Mouse (Mus musculus) layer of hippocampus, adult 9-11 months (tissue): ENCODE measurements at regions not wholly inside any gene's neighbourhood (a gene's known extent, or its start where the extent isn't known, plus 50 kb on each side); places are given as distances from the start of the nearest gene placed in this dataset.
A peak's percentile ranks its signal among the peaks of the same experiment; 100 is the strongest.

Source experiments
- DNase-seq: peaks from one replicate; pipeline ENCODE4 v3.0.0; 2022

GRCm38 (mm10) chr8:49236021-49236821, 392.5 kb upstream of the Tenm3 start:
- DNase-seq, result no peak

DNA sequence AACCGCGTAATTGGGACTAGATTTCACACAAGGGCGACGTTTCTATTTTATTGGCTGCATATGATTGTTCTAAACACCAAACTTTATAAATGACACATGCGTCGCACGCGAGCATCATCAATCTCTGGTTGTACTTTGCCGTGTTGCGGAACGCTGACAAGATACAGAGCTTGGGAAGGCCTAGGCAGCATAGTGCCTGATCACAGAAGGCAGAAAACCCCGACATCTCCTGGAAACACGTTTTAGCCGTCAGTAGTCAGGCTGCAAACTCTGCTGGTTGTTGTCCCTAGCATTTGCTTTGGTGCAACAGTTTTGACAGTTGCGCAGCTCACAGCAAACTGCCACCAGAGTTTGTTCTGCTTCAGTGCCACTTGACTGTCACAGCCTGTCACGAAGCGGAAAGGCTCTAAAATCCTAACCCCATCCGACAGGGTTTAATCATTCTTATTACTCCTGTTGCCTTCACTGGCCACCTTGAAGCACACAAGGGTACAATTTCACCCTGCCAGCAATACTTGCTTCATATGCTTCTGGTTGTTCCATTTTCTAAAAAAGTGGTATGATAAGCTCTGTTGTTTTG, 380.2 kb upstream of the Tenm3 start:
- DNase-seq, result no peak

- no peak for DNase-seq
These were observed 351.5 kb upstream of the Tenm3 start for GRCm38 (mm10) chr8:49195333-49195640.

GRCm38 (mm10) chr8:49194592-49195332, 351.0 kb upstream of the Tenm3 start:
- DNase-seq, result no peak

DNA sequence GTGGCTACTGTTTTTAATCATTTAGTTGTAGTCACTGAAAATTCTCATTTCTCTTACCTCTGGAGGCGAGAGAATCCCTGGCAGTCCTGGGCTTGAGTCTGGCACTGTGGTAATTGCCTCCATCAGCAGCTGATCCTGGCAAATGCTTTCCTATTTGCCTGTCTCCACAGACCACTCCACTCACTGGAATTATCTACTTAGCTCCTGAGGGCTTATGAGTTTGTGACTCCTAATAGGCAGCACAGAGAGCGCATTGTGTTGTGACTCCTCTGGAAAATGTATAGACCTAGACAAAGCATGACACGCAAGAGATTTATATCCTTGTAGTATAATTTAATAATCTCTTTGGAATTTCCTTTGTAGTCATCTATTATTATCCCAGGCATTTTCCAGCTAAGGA, 343.1 kb upstream of the Tenm3 start:
- no peak for DNase-seq

DNA sequence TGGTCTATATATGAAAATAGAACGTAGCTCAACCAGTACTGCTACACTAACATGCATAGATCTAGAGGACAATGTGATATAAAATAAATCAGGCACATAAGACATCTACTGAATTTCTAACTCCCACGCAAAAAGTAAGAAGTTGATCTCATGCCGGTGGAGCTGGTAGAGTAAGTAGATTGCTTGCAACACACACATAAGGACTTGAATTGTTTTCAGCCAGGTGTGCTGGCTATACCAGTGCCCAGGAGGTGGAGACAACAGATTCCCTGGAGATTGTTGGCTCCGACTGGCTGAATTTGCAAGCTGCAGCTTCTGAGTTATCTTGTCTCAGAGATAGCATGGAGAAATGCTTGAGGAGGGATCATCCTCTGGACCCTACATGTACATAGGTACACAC, 331.6 kb upstream of the Tenm3 start:
- no peak for DNase-seq

- no peak for DNase-seq
These were observed 331.2 kb upstream of the Tenm3 start for GRCm38 (mm10) chr8:49174956-49175355.

GRCm38 (mm10) chr8:49159318-49159717, 315.6 kb upstream of the Tenm3 start:
- DNase-seq, result no peak

DNA sequence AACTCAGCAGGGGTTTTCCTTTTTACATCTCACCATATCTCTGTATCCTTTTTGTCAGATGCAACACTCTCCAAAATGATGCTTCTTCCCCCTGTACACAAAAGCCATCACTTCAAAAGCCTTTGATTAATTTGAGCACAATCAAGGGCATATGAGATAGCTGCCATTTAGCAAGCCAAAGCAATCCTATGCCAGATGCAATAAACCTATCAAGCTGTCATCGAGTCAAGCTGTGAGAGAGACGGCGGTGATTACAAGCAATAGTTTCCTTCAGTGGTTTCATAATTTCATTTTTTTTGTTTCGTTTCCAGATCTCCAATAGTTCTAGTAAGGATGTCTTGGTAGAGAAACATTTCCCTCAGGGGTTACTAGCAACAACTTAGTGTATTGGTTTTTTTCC, 314.4 kb upstream of the Tenm3 start:
- no peak for DNase-seq

GRCm38 (mm10) chr8:49136503-49137044, 292.8 kb upstream of the Tenm3 start:
- no peak for DNase-seq

GRCm38 (mm10) chr8:49109095-49109494, 265.3 kb upstream of the Tenm3 start:
- no peak for DNase-seq

DNA sequence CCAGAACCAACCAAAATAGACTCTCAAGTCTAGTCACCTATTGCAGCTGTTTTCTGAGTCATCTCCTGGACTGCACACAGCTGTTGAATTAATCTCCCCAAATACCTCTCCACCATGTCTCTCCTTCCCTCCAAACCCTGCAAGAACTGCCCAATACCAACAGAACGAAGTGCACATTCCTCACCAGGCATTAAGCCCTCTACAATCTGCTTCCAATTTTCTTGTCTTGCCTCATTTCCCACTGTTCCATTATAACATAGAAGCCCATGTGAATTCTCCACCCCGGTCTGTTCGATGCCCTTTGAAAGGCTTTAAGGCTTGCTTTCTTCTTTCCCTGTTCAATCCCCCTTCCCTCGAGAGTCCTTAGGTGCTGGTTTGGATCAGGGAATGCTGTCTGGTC, 264.9 kb upstream of the Tenm3 start:
- DNase-seq, result no peak

DNA sequence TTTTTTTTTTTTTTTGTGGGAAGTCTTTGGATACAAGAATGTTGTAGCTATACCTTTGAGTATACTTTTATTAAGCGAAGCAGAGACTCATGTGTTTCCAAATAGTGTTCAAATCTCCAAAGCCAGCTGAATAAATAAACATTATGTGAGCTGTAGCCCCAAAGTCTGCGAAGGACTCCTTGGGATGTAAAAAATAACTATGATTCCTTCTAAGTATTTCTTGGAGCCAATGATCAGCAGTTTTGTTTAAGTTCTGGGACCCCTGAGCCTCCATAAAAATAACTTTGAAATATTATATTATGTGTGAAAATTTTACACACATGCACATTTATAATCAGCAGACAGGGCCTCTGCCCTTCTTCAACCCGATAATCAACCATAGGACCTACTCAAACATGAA, 262.8 kb upstream of the Tenm3 start:
- no peak for DNase-seq

DNA sequence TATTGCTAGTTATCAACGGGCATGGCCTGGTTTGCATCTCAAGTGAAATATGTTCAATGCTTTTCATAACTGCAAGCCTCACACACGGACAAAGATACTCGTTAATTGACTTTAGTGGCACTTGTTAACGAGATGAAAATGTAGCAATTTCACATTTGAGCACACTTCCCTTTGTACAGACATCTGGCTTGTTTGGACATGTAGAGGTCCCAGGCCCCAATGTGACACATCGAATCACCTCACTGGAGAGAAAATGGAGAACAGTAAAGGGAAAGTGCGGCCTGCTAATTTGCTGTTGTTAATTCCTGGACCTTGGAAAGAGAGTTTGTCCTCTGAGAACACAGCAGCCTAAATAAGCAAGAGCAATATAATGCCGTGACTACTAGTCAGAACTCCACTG, 257.4 kb upstream of the Tenm3 start:
- DNase-seq, result no peak

GRCm38 (mm10) chr8:49084191-49084875, 240.6 kb upstream of the Tenm3 start:
- DNase-seq, result no peak

DNA sequence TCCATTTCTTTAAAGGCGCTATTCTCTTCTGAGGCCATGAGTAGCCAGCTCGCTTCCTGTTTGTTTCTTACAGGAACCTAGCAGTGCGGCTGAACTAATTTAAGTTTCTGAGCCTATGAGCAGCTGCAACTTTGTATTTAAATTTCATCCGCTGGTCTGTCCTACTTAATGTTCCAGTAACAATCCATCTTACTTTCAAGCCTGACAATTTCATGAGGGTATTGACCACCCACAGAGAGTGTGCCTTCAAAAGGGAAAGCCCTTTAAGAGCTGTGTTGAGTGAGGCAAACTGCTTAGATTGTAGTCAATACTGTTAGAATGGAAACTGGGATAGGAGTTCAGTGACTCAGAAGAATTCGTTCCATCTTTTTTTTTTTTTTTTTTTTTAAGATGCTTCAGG, 225.7 kb upstream of the Tenm3 start:
- DNase-seq, result no peak

- DNase-seq, result no peak
These were observed 219.5 kb upstream of the Tenm3 start for GRCm38 (mm10) chr8:49063256-49063655.

DNA sequence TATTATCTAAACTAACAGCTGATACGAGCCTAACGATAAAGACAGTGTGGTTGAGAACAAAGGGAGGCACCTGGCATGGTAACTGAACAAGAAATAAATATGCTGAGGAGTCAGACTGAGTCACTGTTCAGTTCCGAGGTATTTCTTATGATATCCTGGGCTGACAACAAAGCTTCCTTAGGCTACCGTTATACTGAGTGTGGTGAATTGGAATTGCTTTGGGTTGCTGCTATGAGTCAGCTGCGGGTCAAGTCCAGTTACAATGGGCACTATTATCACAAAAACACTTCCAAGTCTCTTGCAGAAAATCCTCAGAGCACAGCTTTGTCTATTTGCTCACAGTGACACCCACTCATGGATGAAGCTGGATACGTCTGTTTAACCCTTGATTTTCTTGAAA, 199.5 kb upstream of the Tenm3 start:
- DNase-seq, result no peak

GRCm38 (mm10) chr8:49035970-49036700, 192.4 kb upstream of the Tenm3 start:
- DNase-seq, result no peak

DNA sequence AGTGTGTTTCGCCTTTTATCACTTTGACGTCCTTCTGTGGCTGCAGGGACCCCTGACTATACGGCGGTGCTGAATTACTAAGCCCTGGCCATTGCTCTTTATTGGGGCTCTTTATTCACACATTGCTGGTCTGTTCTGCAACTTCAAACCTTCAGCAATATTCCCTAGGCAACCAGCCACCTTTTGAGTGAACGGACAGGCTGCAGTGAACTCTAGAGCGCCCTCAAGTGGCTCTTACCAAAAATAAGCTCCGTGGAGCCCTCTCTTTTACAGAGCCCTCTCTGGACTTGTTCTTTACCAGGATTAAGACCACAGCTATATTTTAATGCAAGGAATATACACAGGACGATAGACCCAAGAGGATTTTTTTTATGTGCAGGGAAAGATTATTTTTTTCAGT, 191.8 kb upstream of the Tenm3 start:
- DNase-seq, result peak; percentile 23

DNA sequence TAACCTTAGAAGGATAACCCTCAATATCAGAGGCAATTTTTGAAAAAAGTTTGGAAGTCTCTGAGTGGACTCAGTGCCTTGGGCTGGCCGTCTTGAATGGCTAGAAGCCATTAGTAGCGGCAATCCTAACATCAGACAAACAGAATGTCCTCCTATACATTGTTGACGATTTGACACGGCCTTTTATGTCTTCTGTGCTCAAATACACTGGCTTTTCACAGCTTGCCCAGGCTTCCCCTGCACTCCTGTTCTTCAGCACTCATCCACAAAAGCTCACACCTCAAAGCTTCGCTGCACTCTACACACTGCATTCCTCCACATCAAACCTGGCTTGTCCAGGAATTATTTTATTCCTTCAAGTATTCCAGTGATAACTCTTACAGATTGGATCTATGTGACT, 186.5 kb upstream of the Tenm3 start:
- DNase-seq, result no peak

DNA sequence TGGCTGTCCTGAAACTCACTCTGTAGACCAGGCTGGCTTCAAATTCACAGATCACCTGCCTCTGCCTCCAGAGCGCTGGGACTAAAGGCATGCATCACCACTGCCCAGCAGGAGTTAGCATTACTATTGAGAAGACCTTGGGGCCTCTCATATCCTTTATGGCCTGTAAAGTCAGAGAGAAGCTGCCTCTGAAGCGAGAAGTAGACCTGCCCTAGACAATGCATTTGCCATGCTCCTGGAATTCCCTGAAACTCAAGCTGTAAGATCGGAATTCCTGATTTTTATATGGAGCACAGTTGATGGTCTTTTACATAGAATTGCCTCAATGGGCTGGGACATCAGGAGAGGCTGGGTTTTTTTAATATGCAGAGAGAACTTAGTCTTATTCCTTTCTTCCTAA, 174.0 kb upstream of the Tenm3 start:
- DNase-seq, result no peak

DNA sequence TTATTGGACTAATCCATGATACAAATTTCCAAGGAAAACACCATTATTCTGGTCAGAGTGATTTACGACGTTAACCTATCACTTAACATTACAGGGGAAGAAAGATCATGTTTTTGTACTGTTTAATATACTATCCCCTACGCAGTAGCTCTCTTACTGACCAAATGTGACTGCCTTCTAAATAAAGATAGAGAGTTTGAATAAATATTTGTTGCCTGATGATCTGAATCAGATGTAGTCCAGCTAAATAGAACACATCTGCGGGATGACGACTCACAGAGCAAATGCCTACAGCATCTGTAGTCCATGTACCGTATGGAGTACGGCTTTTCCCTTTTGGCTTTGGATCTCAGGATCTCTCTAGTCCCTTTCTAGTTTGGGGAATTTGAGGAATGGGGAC, 171.9 kb upstream of the Tenm3 start:
- DNase-seq, result no peak
